Mouse (Mus musculus) MEL (cell line): Measurements from ENCODE around the gene Rbm25. TPM values are rescaled to one million over a fixed set of nuclear protein-coding genes. Genes with fewer than 3 reads are reported as not detected.

Experiments used
- DNase-seq: peaks from one replicate; pipeline ENCODE4 v3.0.0; 2011; ENCODE audit warnings: low read depth, low spot score
- H3K27ac ChIP-seq: 2 replicates; pipeline ENCODE4 v1.5.1; 2012; ENCODE audit warnings: low read depth, mild to moderate bottlenecking, control low read depth, low read length, moderate library complexity; ENCODE audit not compliant: control insufficient read depth
- H3K27me3 ChIP-seq, 2 experiments: fragments of 150-350 bp in 1 of 2; sonication (generic) in 1 of 2; 2 replicates each; pipeline ENCODE4 v1.6.1; 2012; ENCODE audit warnings: low read length in 2 of 2, mild to moderate bottlenecking in 2 of 2, improper control_type of control experiment in 1 of 2, moderate library complexity in 1 of 2; ENCODE audit not compliant: insufficient read depth in 2 of 2, control insufficient read depth in 1 of 2
- H3K36me3 ChIP-seq, 2 experiments: 2 replicates each; pipeline ENCODE4 v1.6.1; 2012 to 2014; ENCODE audit warnings: low read length in 2 of 2, improper control_type of control experiment in 1 of 2, inconsistent platforms in 1 of 2, mild to moderate bottlenecking in 1 of 2; ENCODE audit not compliant: insufficient read depth in 2 of 2, control insufficient read depth in 1 of 2
- H3K4me1 ChIP-seq, 2 experiments: fragments of 150-350 bp in 1 of 2; sonication (generic) in 1 of 2; 2 replicates each; pipeline ENCODE4 v1.6.1; 2012; ENCODE audit warnings: low read length in 2 of 2, improper control_type of control experiment in 1 of 2, mild to moderate bottlenecking in 1 of 2; ENCODE audit not compliant: insufficient read depth in 2 of 2, control insufficient read depth in 1 of 2
- H3K4me3 ChIP-seq, 2 experiments: fragments of 150-350 bp in 1 of 2; sonication (generic) in 1 of 2; 2 replicates each; pipeline ENCODE4 v1.5.1; 2012; ENCODE audit warnings: low read depth in 2 of 2, low read length in 2 of 2, mild to moderate bottlenecking in 2 of 2, moderate library complexity in 2 of 2, control low read depth in 1 of 2, improper control_type of control experiment in 1 of 2; ENCODE audit not compliant: control insufficient read depth in 1 of 2, insufficient read depth in 1 of 2
- H3K79me2 ChIP-seq: 2 replicates; pipeline ENCODE4 v1.6.1; 2012; ENCODE audit warnings: mild to moderate bottlenecking, low read length, moderate library complexity; ENCODE audit not compliant: control insufficient read depth, poor library complexity, insufficient read depth
- H3K9ac ChIP-seq: 2 replicates; pipeline ENCODE4 v1.6.1; 2012; ENCODE audit warnings: low read depth, mild to moderate bottlenecking, control low read depth, low read length, moderate library complexity; ENCODE audit not compliant: control insufficient read depth, poor library complexity, severe bottlenecking
- H3K9me3 ChIP-seq: fragments of 150-350 bp; sonication (generic); replicated peaks from 2 replicates; pipeline ENCODE4 v1.6.1; 2012; ENCODE audit warnings: mild to moderate bottlenecking, low read length, improper control_type of control experiment, moderate library complexity; ENCODE audit not compliant: insufficient read depth
- BHLHE40 ChIP-seq: IDR thresholded peaks from 2 replicates; pipeline ENCODE4 v1.6.1; 2012; ENCODE audit warnings: low read depth, mild to moderate bottlenecking, inconsistent platforms, low read length, improper control_type of control experiment, borderline replicate concordance
- CTCF ChIP-seq, 3 experiments: IDR thresholded peaks in 2 of 3; conservative IDR thresholded peaks in 1 of 3; 2 replicates each; pipeline ENCODE4 v1.5.1; 2011 to 2012; ENCODE audit warnings: low read length in 3 of 3, low read depth in 2 of 3, mild to moderate bottlenecking in 2 of 3, improper control_type of control experiment in 1 of 3, inconsistent platforms in 1 of 3, mixed read lengths in 1 of 3, moderate library complexity in 1 of 3; ENCODE audit not compliant: control insufficient read depth in 1 of 3, insufficient read depth in 1 of 3, poor library complexity in 1 of 3, severe bottlenecking in 1 of 3
- E2F4 ChIP-seq: IDR thresholded peaks from 2 replicates; pipeline ENCODE4 v1.6.1; 2011; ENCODE audit warnings: low read depth, low read length, improper control_type of control experiment, borderline replicate concordance
- EP300 ChIP-seq, 2 experiments: IDR thresholded peaks; 2 replicates each; pipeline ENCODE4 v1.6.1; 2011; ENCODE audit warnings: improper control_type of control experiment in 2 of 2, low read length in 2 of 2, low read depth in 1 of 2, mild to moderate bottlenecking in 1 of 2
- ETS1 ChIP-seq: IDR thresholded peaks from 2 replicates; pipeline ENCODE4 v1.6.1; 2012; ENCODE audit warnings: low read depth, mild to moderate bottlenecking, inconsistent platforms, low read length, improper control_type of control experiment, moderate library complexity
- GATA1 ChIP-seq: IDR thresholded peaks from 2 replicates; pipeline ENCODE4 v1.6.1; 2011; ENCODE audit warnings: low read depth, low read length, improper control_type of control experiment
- HCFC1 ChIP-seq: IDR thresholded peaks from 2 replicates; pipeline ENCODE4 v1.6.1; 2012; ENCODE audit warnings: low read depth, mild to moderate bottlenecking, inconsistent platforms, low read length, improper control_type of control experiment, moderate library complexity
- JUND ChIP-seq: IDR thresholded peaks from 2 replicates; pipeline ENCODE4 v1.6.1; 2011; ENCODE audit warnings: low read depth, mild to moderate bottlenecking, improper control_type of control experiment, low read length
- KAT2A ChIP-seq: conservative IDR thresholded peaks from 2 replicates; pipeline ENCODE4 v1.6.1; 2012; ENCODE audit warnings: low read depth, low read length, improper control_type of control experiment, inconsistent platforms
- MAFK ChIP-seq: IDR thresholded peaks from 2 replicates; pipeline ENCODE4 v1.6.1; 2011; ENCODE audit warnings: low read depth, mild to moderate bottlenecking, low read length, improper control_type of control experiment, borderline replicate concordance
- MAX ChIP-seq: IDR thresholded peaks from 2 replicates; pipeline ENCODE4 v1.6.1; 2011; ENCODE audit warnings: low read length, improper control_type of control experiment
- MAZ ChIP-seq: IDR thresholded peaks from 2 replicates; pipeline ENCODE4 v1.6.1; 2012; ENCODE audit warnings: low read depth, mild to moderate bottlenecking, inconsistent platforms, low read length, improper control_type of control experiment
- MXI1 ChIP-seq: IDR thresholded peaks from 2 replicates; pipeline ENCODE4 v1.6.1; 2011; ENCODE audit warnings: mild to moderate bottlenecking, low read depth, low read length, improper control_type of control experiment
- MYC ChIP-seq: IDR thresholded peaks from 2 replicates; pipeline ENCODE4 v1.6.1; 2011; ENCODE audit warnings: low read depth, mild to moderate bottlenecking, low read length, improper control_type of control experiment, moderate library complexity
- NELFE ChIP-seq: IDR thresholded peaks from 2 replicates; pipeline ENCODE4 v1.6.1; 2011; ENCODE audit warnings: low read depth, low read length, improper control_type of control experiment
- POLR2A ChIP-seq, 2 experiments: IDR thresholded peaks; 2 replicates each; pipeline ENCODE4 v1.6.1; 2011 to 2012; ENCODE audit warnings: low read length in 2 of 2, mild to moderate bottlenecking in 2 of 2, control low read depth in 1 of 2, improper control_type of control experiment in 1 of 2, low read depth in 1 of 2, moderate library complexity in 1 of 2; ENCODE audit not compliant: control insufficient read depth in 1 of 2, insufficient read depth in 1 of 2, poor library complexity in 1 of 2
- POLR2AphosphoS2 ChIP-seq: IDR thresholded peaks from 2 replicates; pipeline ENCODE4 v1.6.1; 2011; ENCODE audit warnings: low read length, improper control_type of control experiment
- POLR2AphosphoS5 ChIP-seq: IDR thresholded peaks from 2 replicates; pipeline ENCODE4 v1.6.1; 2012; ENCODE audit warnings: low read depth, borderline replicate concordance, mild to moderate bottlenecking, inconsistent platforms, low read length, moderate library complexity, mixed read lengths
- RAD21 ChIP-seq: IDR thresholded peaks from 2 replicates; pipeline ENCODE4 v1.6.1; 2011; ENCODE audit warnings: mild to moderate bottlenecking, low read depth, low read length, improper control_type of control experiment
- RCOR1 ChIP-seq: IDR thresholded peaks from 2 replicates; pipeline ENCODE4 v1.6.1; 2012; ENCODE audit warnings: low read depth, mild to moderate bottlenecking, inconsistent platforms, low read length, improper control_type of control experiment
- SIN3A ChIP-seq: IDR thresholded peaks from 2 replicates; pipeline ENCODE4 v1.6.1; 2012; ENCODE audit warnings: low read length, improper control_type of control experiment, inconsistent platforms
- SMC3 ChIP-seq: IDR thresholded peaks from 2 replicates; pipeline ENCODE4 v1.6.1; 2011; ENCODE audit warnings: low read depth, low read length, improper control_type of control experiment
- TBP ChIP-seq: IDR thresholded peaks from 2 replicates; pipeline ENCODE4 v1.8.0; 2011; ENCODE audit warnings: low read depth, low read length, improper control_type of control experiment
- TCF12 ChIP-seq: IDR thresholded peaks from 2 replicates; pipeline ENCODE4 v1.6.1; 2014; ENCODE audit warnings: low read depth, mild to moderate bottlenecking, inconsistent platforms, low read length, improper control_type of control experiment, moderate library complexity
- ZKSCAN1 ChIP-seq: IDR thresholded peaks from 2 replicates; pipeline ENCODE4 v1.6.1; 2012; ENCODE audit warnings: low read depth, mild to moderate bottlenecking, inconsistent platforms, low read length, improper control_type of control experiment, moderate library complexity
- ZMIZ1 ChIP-seq: IDR thresholded peaks from 2 replicates; pipeline ENCODE4 v1.6.1; 2012; ENCODE audit warnings: low read depth, mild to moderate bottlenecking, inconsistent platforms, low read length, improper control_type of control experiment, moderate library complexity
- polyA plus RNA-seq, 2 experiments: library from polyadenylated mRNA; stranded (reverse) in 1 of 2; unstranded in 1 of 2; fragments of >175 nt in 1 of 2; fragments of >200 nt in 1 of 2; gene quantifications; 2 replicates each; pipeline versions ENCODE4 v1.2.1 to v1.2.4; 2012; ENCODE audit warnings: low replicate concordance in 2 of 2, low read depth in 1 of 2; ENCODE audit not compliant: insufficient read length in 2 of 2, insufficient read depth in 1 of 2, missing spikeins in 1 of 2
- total RNA-seq: library from RNA; depleted of rRNA; stranded (reverse); fragments of 300-350 nt; gene quantifications from 2 replicates; pipeline ENCODE4 v1.2.3, GENCODE M21; 2012

The Rbm25 gene
- total and polyA plus RNA-seq, 3 experiments = 77.3 to 375 (median 124) TPM

DNA sequence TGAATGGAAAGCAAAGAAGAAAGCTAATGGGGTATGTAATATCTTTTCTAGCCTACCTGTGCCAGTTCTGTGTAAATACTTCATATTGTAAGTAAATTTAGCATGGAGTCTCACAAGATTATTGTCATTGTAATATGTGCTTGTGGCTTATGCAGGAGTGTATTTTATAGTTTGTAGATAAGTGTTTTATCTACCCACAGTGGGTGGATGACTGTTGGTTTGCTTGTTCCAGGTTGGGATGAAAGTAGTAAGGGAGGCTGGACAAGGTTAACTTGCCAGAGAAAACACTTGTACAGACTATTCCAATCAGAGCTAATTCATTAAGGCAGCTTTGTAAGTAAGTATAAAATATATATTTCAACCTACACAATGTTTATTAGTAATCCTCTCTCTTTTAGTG is 20.4 kb downstream of the Rbm25 start:
- no peaks in the 10 kb centered on the region for H3K9me3 ChIP-seq
- no peak overlapping the region for H3K27ac ChIP-seq
- H3K79me2 ChIP-seq = peaks cover 4% of the 10 kb centered on the region; the same call in 1 of the 2 replicates
- TF ChIP-seq POLR2A (IDR thresholded peaks at IDR 0.05; ENCODE audit: control insufficient read depth in 1 of 2, insufficient read depth in 1 of 2, low read depth in 1 of 2, low read length in 2 of 2, poor library complexity in 1 of 2) = no peak
- no peak for TF ChIP-seq ZMIZ1
- no peak for TF ChIP-seq TBP
- TF ChIP-seq SMC3 = no peak
- TF ChIP-seq HCFC1 = no peak
- TF ChIP-seq MAX = no peak
- TF ChIP-seq MAZ = no peak
- no peak for TF ChIP-seq JUND
- TF ChIP-seq POLR2AphosphoS2 = no peak
- no peak for TF ChIP-seq SIN3A
- TF ChIP-seq BHLHE40 = no peak
- no peak for TF ChIP-seq CTCF (IDR thresholded peaks at IDR 0.05 in 2 of 3, conservative IDR thresholded peaks at IDR 0.05 in 1 of 3; ENCODE audit: control insufficient read depth in 1 of 3, insufficient read depth in 1 of 3, low read depth in 2 of 3, low read length in 3 of 3, poor library complexity in 1 of 3, severe bottlenecking in 1 of 3)
- no peak for TF ChIP-seq RAD21
- TF ChIP-seq EP300 (IDR thresholded peaks at IDR 0.05; ENCODE audit: low read depth in 1 of 2, low read length in 2 of 2) = peak; percentile 74 to 76
- peak; percentile 74 for TF ChIP-seq GATA1
- TF ChIP-seq ZKSCAN1 = no peak
- no peak for TF ChIP-seq E2F4
- no peak for TF ChIP-seq POLR2AphosphoS5
- peak; percentile 31; the same call in 1 of the 2 replicates for TF ChIP-seq ETS1
- no peak for TF ChIP-seq NELFE
- TF ChIP-seq KAT2A = no peak
- TF ChIP-seq RCOR1 = peak; percentile 61; the same call in 1 of the 2 replicates
- no peak for TF ChIP-seq MXI1
- no peak for TF ChIP-seq MAFK
- TF ChIP-seq TCF12 = 0 out of 2 replicates have a peak, but pooled peaks have one; percentile 9
- no peak for TF ChIP-seq MYC
- H3K9ac ChIP-seq = no peak overlapping the region
- peak; percentile 26 for DNase-seq
- H3K27me3 ChIP-seq = no peaks in the 10 kb centered on the region
- H3K4me3 ChIP-seq = no peak overlapping the region
- H3K4me1 ChIP-seq = peaks cover 5 to 16% of the 10 kb centered on the region in 2 experiments
- peaks cover 37 to 68% of the 10 kb centered on the region in 2 experiments for H3K36me3 ChIP-seq
